Mouse (Mus musculus) embryo, embryonic 9.5 days (tissue): ENCODE data around the gene Lrg1.

Source experiments
- DNase-seq: peaks from one replicate; pipeline ENCODE4 v3.0.0-alpha.2; 2017; ENCODE audit errors: extremely low spot score

Gene Lrg1

GRCm38 (mm10) chr17:56074097-56074826 is 47.5 kb downstream of the Lrg1 start:
- DNase-seq, result peak; percentile 93

GRCm38 (mm10) chr17:56072243-56072642 is 49.6 kb downstream of the Lrg1 start:
- no peak for DNase-seq

- DNase-seq, result no peak
Observed at GRCm38 (mm10) chr17:56071126-56071525, 50.7 kb downstream of the Lrg1 start.
